8 mouse cellular contexts compared by ENCODE assay signal in genomic region chr5:114126499-114127244, GRCm38 (mm10). TPM values are rescaled to one million over a fixed set of nuclear protein-coding genes. Genes with fewer than 3 reads are reported as not detected.
DNase-seq lines count a peak whose midpoint lies in the region; ATAC-seq and TF ChIP-seq lines count a peak whose summit lies in the region.

No protein-coding gene starts in this region.

- H3K4me1 ChIP-seq in kidney, postnatal 0 days (replicated peaks; ENCODE audit: insufficient read depth, low read length), result peaks cover 6% of the 10 kb centered on the region; the same call in 1 of the 2 replicates
- peaks cover 5% of the 10 kb centered on the region for H3K4me1 ChIP-seq in embryonic facial prominence, embryonic 14.5 days (ENCODE audit: control insufficient read depth, insufficient read depth, low read length)
- H3K4me1 ChIP-seq in intestine, postnatal 0 days (replicated peaks; ENCODE audit: control insufficient read depth, insufficient read depth, low read length), result 0 out of 2 replicates have a peak, but pooled peaks cover 3% of the 10 kb centered on the region
- H3K4me1 ChIP-seq in neural tube, embryonic 13.5 days (replicated peaks), result peaks cover 21% of the 10 kb centered on the region

- no peak overlapping the region for H3K9ac ChIP-seq in kidney, postnatal 0 days (ENCODE audit: low read depth, low read length)
- H3K9ac ChIP-seq in embryonic facial prominence, embryonic 14.5 days (ENCODE audit: low read depth, low read length), result peak overlapping the region; percentile 72; the same call in 1 of the 2 replicates
- no peak overlapping the region for H3K9ac ChIP-seq in intestine, postnatal 0 days (ENCODE audit: low read depth, low read length)
- peak overlapping the region; percentile 79; the same call in 1 of the 2 replicates for H3K9ac ChIP-seq in neural tube, embryonic 13.5 days

- H3K9me3 ChIP-seq in kidney, postnatal 0 days (replicated peaks; ENCODE audit: low read length), result no peaks in the 10 kb centered on the region
- H3K9me3 ChIP-seq in embryonic facial prominence, embryonic 14.5 days (ENCODE audit: control insufficient read depth, low read length), result no peaks in the 10 kb centered on the region
- H3K9me3 ChIP-seq in intestine, postnatal 0 days (ENCODE audit: control insufficient read depth), result no peaks in the 10 kb centered on the region
- no peaks in the 10 kb centered on the region for H3K9me3 ChIP-seq in neural tube, embryonic 13.5 days

- H3K27me3 ChIP-seq in kidney, postnatal 0 days (ENCODE audit: insufficient read depth, low read length), result no peaks in the 10 kb centered on the region
- H3K27me3 ChIP-seq in embryonic facial prominence, embryonic 14.5 days (replicated peaks; ENCODE audit: control insufficient read depth, insufficient read depth, low read length), result no peaks in the 10 kb centered on the region
- H3K27me3 ChIP-seq in intestine, postnatal 0 days (replicated peaks; ENCODE audit: control insufficient read depth, insufficient read depth, low read length), result no peaks in the 10 kb centered on the region
- H3K27me3 ChIP-seq in neural tube, embryonic 13.5 days, result no peaks in the 10 kb centered on the region

- no peak for TF ChIP-seq CTCF in kidney, postnatal 0 days (IDR thresholded peaks at IDR 0.05; ENCODE audit: low read depth)
- no peak for TF ChIP-seq CTCF in intestine, postnatal 0 days (IDR thresholded peaks at IDR 0.05; ENCODE audit: low read depth)

- H3K4me2 ChIP-seq in kidney, postnatal 0 days (ENCODE audit: low read length), result peak overlapping the region; percentile 89; the same call in 1 of the 2 replicates
- peak overlapping the region; percentile 96 for H3K4me2 ChIP-seq in embryonic facial prominence, embryonic 14.5 days (ENCODE audit: low read depth, low read length)
- no peak overlapping the region; the same call in 1 of the 2 replicates for H3K4me2 ChIP-seq in intestine, postnatal 0 days (replicated peaks; ENCODE audit: low read depth)
- peak overlapping the region; percentile 91 for H3K4me2 ChIP-seq in neural tube, embryonic 13.5 days

- WGBS in kidney, postnatal 0 days, result 85% methylated on average over 7 of the region's 7 CpGs
- 84% methylated on average over 7 of the region's 7 CpGs for WGBS in embryonic facial prominence, embryonic 14.5 days
- WGBS in intestine, postnatal 0 days, result 88% methylated on average over 7 of the region's 7 CpGs
- 87% methylated on average over 7 of the region's 7 CpGs for WGBS in neural tube, embryonic 13.5 days

- no peak for ATAC-seq in kidney, postnatal 0 days (replicated peaks; ENCODE audit: low FRiP score, low read depth)
- ATAC-seq in embryonic facial prominence, embryonic 14.5 days (ENCODE audit: low read depth), result no peak
- ATAC-seq in intestine, postnatal 0 days, result no peak
- no peak for ATAC-seq in neural tube, embryonic 13.5 days (ENCODE audit: low read depth)

- no peak for DNase-seq in kidney, postnatal 0 days (ENCODE audit: low spot score)
- no peak for DNase-seq in kidney, postnatal 25 days
- DNase-seq in embryonic facial prominence, embryonic 14.5 days (ENCODE audit: low spot score), result no peak
- DNase-seq in adipocyte (ENCODE audit: low spot score), result no peak
- DNase-seq in retina, embryonic 14.5 days (ENCODE audit: low spot score), result no peak
- DNase-seq in cerebellum, adult 18-20 months, result no peak

- no peak overlapping the region for H3K27ac ChIP-seq in kidney, postnatal 0 days
- peak overlapping the region; percentile 86; the same call in 1 of the 2 replicates for H3K27ac ChIP-seq in embryonic facial prominence, embryonic 14.5 days (replicated peaks; ENCODE audit: low read depth, low read length)
- H3K27ac ChIP-seq in intestine, postnatal 0 days (ENCODE audit: low read depth, low read length), result no peak overlapping the region
- peak overlapping the region; percentile 86; the same call in 1 of the 2 replicates for H3K27ac ChIP-seq in neural tube, embryonic 13.5 days (replicated peaks)

- H3K4me3 ChIP-seq in kidney, postnatal 0 days (replicated peaks; ENCODE audit: low read depth, low read length), result no peak overlapping the region
- peak overlapping the region; percentile 70 for H3K4me3 ChIP-seq in embryonic facial prominence, embryonic 14.5 days (ENCODE audit: low read depth, low read length)
- H3K4me3 ChIP-seq in intestine, postnatal 0 days (ENCODE audit: low read depth, low read length), result peak overlapping the region; percentile 49; the same call in 1 of the 2 replicates
- peak overlapping the region; percentile 71 for H3K4me3 ChIP-seq in neural tube, embryonic 13.5 days

- peaks cover 25% of the 10 kb centered on the region; the same call in 1 of the 2 replicates for H3K36me3 ChIP-seq in kidney, postnatal 0 days (ENCODE audit: insufficient read depth, low read length)
- H3K36me3 ChIP-seq in embryonic facial prominence, embryonic 14.5 days (ENCODE audit: control insufficient read depth, insufficient read depth, low read length), result peaks cover 35% of the 10 kb centered on the region
- H3K36me3 ChIP-seq in intestine, postnatal 0 days (ENCODE audit: control insufficient read depth, insufficient read depth), result peaks cover 28% of the 10 kb centered on the region
- H3K36me3 ChIP-seq in neural tube, embryonic 13.5 days, result peaks cover 32% of the 10 kb centered on the region

RNA-seq across cellular contexts. Expression of gene Alkbh2, which starts 1.3 kb away (rescaled TPM):
- 11.1 and 12.2 TPM in 2 replicates for polyA plus RNA-seq in kidney, postnatal 0 days (2015; fragmentation: Nextera tagmentation; extraction: Ambion mirVana)
- polyA plus RNA-seq in embryonic facial prominence, embryonic 14.5 days (2014; fragmentation: Nextera tagmentation; extraction: Ambion mirVana), result 8.6 and 10.0 TPM in 2 replicates
- polyA plus RNA-seq in intestine, postnatal 0 days (2015; fragmentation: Nextera tagmentation; extraction: Ambion mirVana), result 6.9 and 7.8 TPM in 2 replicates
- 7.3 and 9.7 TPM in 2 replicates for polyA plus RNA-seq in neural tube, embryonic 13.5 days (2015; fragmentation: Nextera tagmentation; extraction: Ambion mirVana)

RNA-seq across cellular contexts. Expression of gene Ung, which starts 3.5 kb away (rescaled TPM):
- 31.1 and 34.6 TPM in 2 replicates for polyA plus RNA-seq in kidney, postnatal 0 days (2015; fragmentation: Nextera tagmentation; extraction: Ambion mirVana)
- 20.4 and 22.7 TPM in 2 replicates for polyA plus RNA-seq in embryonic facial prominence, embryonic 14.5 days (2014; fragmentation: Nextera tagmentation; extraction: Ambion mirVana)
- 10.0 and 11.4 TPM in 2 replicates for polyA plus RNA-seq in intestine, postnatal 0 days (2015; fragmentation: Nextera tagmentation; extraction: Ambion mirVana)
- 9.0 and 9.6 TPM in 2 replicates for polyA plus RNA-seq in neural tube, embryonic 13.5 days (2015; fragmentation: Nextera tagmentation; extraction: Ambion mirVana)

RNA-seq across cellular contexts. Expression of gene Acacb, which starts 19.7 kb away (rescaled TPM):
- polyA plus RNA-seq in kidney, postnatal 0 days (2015; fragmentation: Nextera tagmentation; extraction: Ambion mirVana), result 4.4 and 4.6 TPM in 2 replicates
- 2.3 and 2.4 TPM in 2 replicates for polyA plus RNA-seq in embryonic facial prominence, embryonic 14.5 days (2014; fragmentation: Nextera tagmentation; extraction: Ambion mirVana)
- polyA plus RNA-seq in intestine, postnatal 0 days (2015; fragmentation: Nextera tagmentation; extraction: Ambion mirVana), result 0.69 and 1.1 TPM in 2 replicates
- polyA plus RNA-seq in neural tube, embryonic 13.5 days (2015; fragmentation: Nextera tagmentation; extraction: Ambion mirVana), result 3.1 and 3.3 TPM in 2 replicates

RNA-seq across cellular contexts. Expression of gene Svop, which starts 35.3 kb away (rescaled TPM):
- 0.08 and 0.11 TPM in 2 replicates for polyA plus RNA-seq in kidney, postnatal 0 days (2015; fragmentation: Nextera tagmentation; extraction: Ambion mirVana)
- 2.1 and 2.2 TPM in 2 replicates for polyA plus RNA-seq in embryonic facial prominence, embryonic 14.5 days (2014; fragmentation: Nextera tagmentation; extraction: Ambion mirVana)
- polyA plus RNA-seq in intestine, postnatal 0 days (2015; fragmentation: Nextera tagmentation; extraction: Ambion mirVana), result 1.4 and 1.5 TPM in 2 replicates
- polyA plus RNA-seq in neural tube, embryonic 13.5 days (2015; fragmentation: Nextera tagmentation; extraction: Ambion mirVana), result 71.9 and 79.6 TPM in 2 replicates

Comparison
In these comparisons a context has a peak if more than half of its experiments do, and no peak if none do; other contexts are left out.
1. H3K27ac ChIP-seq: peak in embryonic facial prominence, embryonic 14.5 days (single experiment) and neural tube, embryonic 13.5 days (single experiment); none in kidney, postnatal 0 days (single experiment) and intestine, postnatal 0 days (single experiment).
2. H3K9ac ChIP-seq: peak in embryonic facial prominence, embryonic 14.5 days (single experiment) and neural tube, embryonic 13.5 days (single experiment); none in kidney, postnatal 0 days (single experiment) and intestine, postnatal 0 days (single experiment).